Mouse (Mus musculus): Measurements from ENCODE around the gene Gm11985. TPM values are rescaled to one million over a fixed set of nuclear protein-coding genes. Genes with fewer than 3 reads are reported as not detected.

Gene Gm11985
- polyA plus RNA-seq, 2 experiments: not detected

DNA sequence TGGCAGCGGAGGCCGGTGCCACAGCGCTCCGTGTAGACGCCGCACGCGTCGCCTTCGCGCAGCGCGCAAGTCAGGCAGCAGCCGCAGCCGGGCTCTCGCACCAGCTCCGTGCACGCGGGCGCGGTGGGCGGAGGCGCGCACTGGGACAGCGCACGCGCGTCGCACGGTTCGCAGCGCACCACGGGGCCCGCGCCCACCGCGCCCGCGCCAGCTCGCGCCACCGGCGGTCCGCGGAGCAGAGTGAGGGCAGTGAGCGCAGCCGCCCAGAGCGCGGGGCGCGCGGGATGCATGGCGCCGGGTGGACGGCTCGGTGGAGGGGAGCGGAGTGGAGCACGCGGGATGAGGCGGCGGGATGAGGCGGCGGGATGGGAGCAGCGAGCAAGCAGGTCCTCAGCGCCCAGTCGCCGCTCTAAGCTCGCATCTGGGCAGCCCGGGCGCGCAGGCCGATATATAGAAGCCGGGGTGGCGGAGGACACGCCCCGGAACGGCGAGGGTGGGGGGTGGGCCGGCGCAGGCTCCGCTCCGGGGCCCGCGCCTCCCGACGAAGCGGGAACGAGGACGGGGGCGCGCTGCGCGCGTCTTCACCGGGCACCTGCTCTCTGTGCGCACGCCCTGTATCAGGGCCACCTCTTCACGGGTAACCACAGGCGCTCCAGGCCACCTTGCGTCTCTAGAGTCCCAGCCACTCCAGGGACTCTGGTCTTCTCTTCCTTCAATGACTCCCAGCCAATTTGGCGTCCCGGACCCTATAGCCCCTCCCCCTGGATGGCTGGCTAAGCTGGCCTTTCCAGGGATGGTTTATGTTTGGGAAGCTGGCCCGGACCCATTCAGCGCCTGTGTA, 25.4 kb upstream of the Gm11985 start, which contains the start of gene Igfbp3:
Gene Igfbp3 (minus strand): TSS at position 423 of the 841 bp plus-strand sequence.
- 1% methylated on average over 102 of the region's 104 CpGs for WGBS (ENCODE audit: insufficient replicate concordance)
- TF ChIP-seq EP300 (IDR thresholded peaks at IDR 0.05; ENCODE audit: low read depth): no peak
- TF ChIP-seq CTCF (IDR thresholded peaks at IDR 0.05; ENCODE audit: low read depth): no peak
- no peaks in the 10 kb centered on the region for H3K4me1 ChIP-seq (replicated peaks; ENCODE audit: control insufficient read depth in 2 of 2, insufficient read depth in 2 of 2, low read length in 1 of 2)
- no peak within 1 kb of the TSS for H3K27ac ChIP-seq
- DNase-seq (ENCODE audit: low read depth in 3 of 3, low spot score in 3 of 3) (no peak), ATAC-seq (ENCODE audit: insufficient read depth) (0 out of 2 replicates have a peak, but pooled peaks have one; percentile 15)
- H3K27me3 ChIP-seq (ENCODE audit: control insufficient read depth, insufficient read depth, low read length): peaks cover 34% of the 10 kb centered on the region
- H3K4me2 ChIP-seq (ENCODE audit: low read depth): peak within 1 kb of the TSS; percentile 21
- peak within 1 kb of the TSS; percentile 24 to 33 for H3K4me3 ChIP-seq (ENCODE audit: insufficient read depth in 1 of 2, low read depth in 2 of 2, low read length in 2 of 2)
- no peak within 1 kb of the TSS for H3K9ac ChIP-seq (replicated peaks)
- no peaks in the 10 kb centered on the region for H3K36me3 ChIP-seq (replicated peaks; ENCODE audit: control insufficient read depth, insufficient read depth, low read depth)
- H3K9me3 ChIP-seq (ENCODE audit: control insufficient read depth, low read length): no peaks in the 10 kb centered on the region

- Histone ChIP-seq H3K9ac (replicated peaks) (no peak overlapping the region), H3K27me3 (ENCODE audit: control insufficient read depth, insufficient read depth, low read length) (peaks cover 34% of the 10 kb centered on the region)
- TF ChIP-seq EP300 (IDR thresholded peaks at IDR 0.05; ENCODE audit: low read depth) (no peak), CTCF (IDR thresholded peaks at IDR 0.05; ENCODE audit: low read depth) (no peak)
Measured at GRCm38 (mm10) chr11:7213161-7213500, 24.8 kb upstream of the Gm11985 start.

GRCm38 (mm10) chr11:7212126-7212798, 23.9 kb upstream of the Gm11985 start:
- Histone ChIP-seq H3K36me3 (replicated peaks; ENCODE audit: control insufficient read depth, insufficient read depth, low read depth) (no peaks in the 10 kb centered on the region), H3K4me3 (ENCODE audit: insufficient read depth in 1 of 2, low read depth in 2 of 2, low read length in 2 of 2) (peak overlapping the region; percentile 10 to 12; a peak in 1 of 4 replicates), H3K27ac (no peak overlapping the region), H3K27me3 (ENCODE audit: control insufficient read depth, insufficient read depth, low read length) (peaks cover 34% of the 10 kb centered on the region), H3K4me1 (replicated peaks; ENCODE audit: control insufficient read depth in 2 of 2, insufficient read depth in 2 of 2, low read length in 1 of 2) (no peaks in the 10 kb centered on the region), H3K4me2 (ENCODE audit: low read depth) (no peak overlapping the region; the same call in 1 of the 2 replicates), H3K9ac (replicated peaks) (no peak overlapping the region), H3K9me3 (ENCODE audit: control insufficient read depth, low read length) (no peaks in the 10 kb centered on the region)
- TF ChIP-seq EP300 (IDR thresholded peaks at IDR 0.05; ENCODE audit: low read depth): no peak
- TF ChIP-seq CTCF (IDR thresholded peaks at IDR 0.05; ENCODE audit: low read depth): no peak
- WGBS (ENCODE audit: insufficient replicate concordance): 15% methylated on average over 17 of the region's 17 CpGs
- ATAC-seq (ENCODE audit: insufficient read depth) (no peak), DNase-seq (ENCODE audit: low read depth in 3 of 3, low spot score in 3 of 3) (no peak)

More at GRCm38 (mm10) chr11:7213161-7213500, 24.8 kb upstream of the Gm11985 start:
- ATAC-seq (ENCODE audit: insufficient read depth) (no peak), DNase-seq (ENCODE audit: low read depth in 3 of 3, low spot score in 3 of 3) (no peak)
- Histone ChIP-seq H3K4me3 (ENCODE audit: insufficient read depth in 1 of 2, low read depth in 2 of 2, low read length in 2 of 2) (peak overlapping the region; percentile 6 to 33), H3K36me3 (replicated peaks; ENCODE audit: control insufficient read depth, insufficient read depth, low read depth) (no peaks in the 10 kb centered on the region), H3K4me2 (ENCODE audit: low read depth) (peak overlapping the region; percentile 21), H3K9me3 (ENCODE audit: control insufficient read depth, low read length) (no peaks in the 10 kb centered on the region), H3K4me1 (replicated peaks; ENCODE audit: control insufficient read depth in 2 of 2, insufficient read depth in 2 of 2, low read length in 1 of 2) (no peaks in the 10 kb centered on the region), H3K27ac (no peak overlapping the region)
- WGBS (ENCODE audit: insufficient replicate concordance): 2% methylated on average over 19 of the region's 19 CpGs

- Histone ChIP-seq H3K36me3 (replicated peaks; ENCODE audit: control insufficient read depth, insufficient read depth, low read depth) (no peaks in the 10 kb centered on the region), H3K9me3 (ENCODE audit: control insufficient read depth, low read length) (no peaks in the 10 kb centered on the region), H3K4me1 (replicated peaks; ENCODE audit: control insufficient read depth in 2 of 2, insufficient read depth in 2 of 2, low read length in 1 of 2) (no peaks in the 10 kb centered on the region), H3K27ac (no peak overlapping the region), H3K4me2 (ENCODE audit: low read depth) (no peak overlapping the region), H3K4me3 (ENCODE audit: insufficient read depth in 1 of 2, low read depth in 2 of 2, low read length in 2 of 2) (no peak overlapping the region), H3K9ac (replicated peaks) (no peak overlapping the region), H3K27me3 (ENCODE audit: control insufficient read depth, insufficient read depth, low read length) (peaks cover 34% of the 10 kb centered on the region)
- ATAC-seq (ENCODE audit: insufficient read depth): no peak
- 21% methylated on average over 9 of the region's 9 CpGs for WGBS (ENCODE audit: insufficient replicate concordance)
- no peak for DNase-seq (ENCODE audit: low read depth in 3 of 3, low spot score in 3 of 3)
- TF ChIP-seq EP300 (IDR thresholded peaks at IDR 0.05; ENCODE audit: low read depth) (no peak), CTCF (IDR thresholded peaks at IDR 0.05; ENCODE audit: low read depth) (no peak)
Measured at GRCm38 (mm10) chr11:7211211-7211610, 22.8 kb upstream of the Gm11985 start.

DNA sequence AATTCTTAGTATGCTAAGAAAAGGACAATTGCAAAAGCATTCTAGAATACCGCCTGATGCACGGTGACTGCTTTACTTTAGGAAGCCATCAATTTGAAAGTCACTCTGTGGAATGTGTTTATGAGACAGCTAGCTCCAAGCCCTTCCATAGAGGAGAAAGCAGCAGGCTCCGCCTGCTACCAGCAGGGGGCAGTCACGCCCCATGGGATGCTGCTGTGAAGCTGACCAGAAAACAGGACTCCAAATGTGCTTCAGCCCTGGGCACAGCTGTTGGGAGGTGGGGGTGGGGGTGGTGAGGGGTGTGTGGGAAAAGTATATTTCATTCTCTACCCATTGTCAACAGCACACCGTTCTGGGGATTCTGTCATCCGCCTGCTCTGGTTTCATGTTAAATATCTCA, 22.0 kb upstream of the Gm11985 start:
- Histone ChIP-seq H3K4me1 (replicated peaks; ENCODE audit: control insufficient read depth in 2 of 2, insufficient read depth in 2 of 2, low read length in 1 of 2) (no peaks in the 10 kb centered on the region), H3K9me3 (ENCODE audit: control insufficient read depth, low read length) (no peaks in the 10 kb centered on the region), H3K4me3 (ENCODE audit: insufficient read depth in 1 of 2, low read depth in 2 of 2, low read length in 2 of 2) (no peak overlapping the region), H3K4me2 (ENCODE audit: low read depth) (no peak overlapping the region), H3K36me3 (replicated peaks; ENCODE audit: control insufficient read depth, insufficient read depth, low read depth) (no peaks in the 10 kb centered on the region), H3K27ac (no peak overlapping the region), H3K27me3 (ENCODE audit: control insufficient read depth, insufficient read depth, low read length) (peaks cover 34% of the 10 kb centered on the region), H3K9ac (replicated peaks) (no peak overlapping the region)
- no peak for DNase-seq (ENCODE audit: low read depth in 3 of 3, low spot score in 3 of 3)
- TF ChIP-seq EP300 (IDR thresholded peaks at IDR 0.05; ENCODE audit: low read depth) (no peak), CTCF (IDR thresholded peaks at IDR 0.05; ENCODE audit: low read depth) (peak; percentile 86)
- no peak for ATAC-seq (ENCODE audit: insufficient read depth)
- 19% methylated on average over 6 of the region's 6 CpGs for WGBS (ENCODE audit: insufficient replicate concordance)
